Mouse (Mus musculus) limb, embryonic 14.5 days (tissue): Measurements from ENCODE around the gene Dffb. TPM values are rescaled to one million over a fixed set of nuclear protein-coding genes. Genes with fewer than 3 reads are reported as not detected.

ENCODE experiments used
- ATAC-seq: fragments of 200-750 bp; cut with Nextera tagmentation; 2 replicates; pipeline ENCODE4 v1.8.0; 2017; ENCODE audit warnings: low read depth, moderate number of reproducible peaks, moderate TSS enrichment; ENCODE audit not compliant: low FRiP score
- DNase-seq: peaks from one replicate; pipeline ENCODE4 v3.0.0-alpha.2; 2015; ENCODE audit warnings: low spot score
- H3K27ac ChIP-seq: fragments of 300-500 bp; sonication (generic); replicated peaks from 2 replicates; pipeline ENCODE4 v1.5.1; 2014; ENCODE audit warnings: low read depth, mild to moderate bottlenecking, low read length, moderate library complexity, mixed read lengths
- H3K27me3 ChIP-seq: fragments of 300-500 bp; sonication (generic); 2 replicates; pipeline ENCODE4 v1.6.1; 2014; ENCODE audit warnings: low read length, mixed read lengths; ENCODE audit not compliant: control insufficient read depth, insufficient read depth
- H3K36me3 ChIP-seq: fragments of 300-500 bp; sonication (generic); 2 replicates; pipeline ENCODE4 v1.6.1; 2014; ENCODE audit warnings: mild to moderate bottlenecking, low read length, moderate library complexity, mixed read lengths; ENCODE audit not compliant: control insufficient read depth, insufficient read depth
- H3K4me1 ChIP-seq: fragments of 300-500 bp; sonication (generic); 2 replicates; pipeline ENCODE4 v1.6.1; 2014; ENCODE audit warnings: antibody characterized with exemption, low read length, mixed read lengths; ENCODE audit not compliant: control insufficient read depth, insufficient read depth
- H3K4me2 ChIP-seq: fragments of 300-500 bp; sonication (generic); replicated peaks from 2 replicates; pipeline ENCODE4 v1.6.1; 2014; ENCODE audit warnings: low read depth, mild to moderate bottlenecking, low read length, moderate library complexity; ENCODE audit not compliant: severe bottlenecking
- H3K4me3 ChIP-seq: fragments of 300-500 bp; sonication (generic); replicated peaks from 2 replicates; pipeline ENCODE4 v1.5.1; 2014; ENCODE audit warnings: low read length
- H3K9ac ChIP-seq: fragments of 300-500 bp; sonication (generic); 2 replicates; pipeline ENCODE4 v1.6.1; 2014; ENCODE audit warnings: mild to moderate bottlenecking, low read depth, low read length, moderate library complexity; ENCODE audit not compliant: severe bottlenecking
- H3K9me3 ChIP-seq: fragments of 300-500 bp; sonication (generic); 2 replicates; pipeline ENCODE4 v1.6.1; 2016; ENCODE audit warnings: low read length; ENCODE audit not compliant: control insufficient read depth
- POLR2A ChIP-seq: fragments of 200-500 bp; IDR thresholded peaks from 2 replicates; pipeline ENCODE4 v1.8.0; 2012; ENCODE audit warnings: inconsistent platforms, mild to moderate bottlenecking, moderate library complexity, borderline replicate concordance; ENCODE audit not compliant: insufficient read depth, insufficient read length; ENCODE audit errors: extremely low read depth
- WGBS: fragments of 180-500 bp; shearing (Covaris S2); extraction: QIAGEN DNeasy Blood & Tissue Kit; methylation state at CpG from one replicate; pipeline ENCODE4 v1.1.7; 2014; 5-methylcytosine and 5-hydroxymethylcytosine counted together
- polyA plus RNA-seq, 2 experiments: library from polyadenylated mRNA; depleted of rRNA in 1 of 2; stranded (reverse) in 1 of 2; unstranded in 1 of 2; fragments of >200 nt; fragmentation: Nextera tagmentation in 1 of 2; extraction: Ambion mirVana in 1 of 2; gene quantifications; 2 replicates each; pipeline versions ENCODE4 v1.2.1 to v1.2.3; 2012 to 2014

Gene Dffb
- polyA plus RNA-seq (2012; rRNA removed), result 28.8 and 39.6 TPM in 2 replicates
- 10.5 and 12.0 TPM in 2 replicates for polyA plus RNA-seq (2014; fragmentation: Nextera tagmentation; extraction: Ambion mirVana)

DNA sequence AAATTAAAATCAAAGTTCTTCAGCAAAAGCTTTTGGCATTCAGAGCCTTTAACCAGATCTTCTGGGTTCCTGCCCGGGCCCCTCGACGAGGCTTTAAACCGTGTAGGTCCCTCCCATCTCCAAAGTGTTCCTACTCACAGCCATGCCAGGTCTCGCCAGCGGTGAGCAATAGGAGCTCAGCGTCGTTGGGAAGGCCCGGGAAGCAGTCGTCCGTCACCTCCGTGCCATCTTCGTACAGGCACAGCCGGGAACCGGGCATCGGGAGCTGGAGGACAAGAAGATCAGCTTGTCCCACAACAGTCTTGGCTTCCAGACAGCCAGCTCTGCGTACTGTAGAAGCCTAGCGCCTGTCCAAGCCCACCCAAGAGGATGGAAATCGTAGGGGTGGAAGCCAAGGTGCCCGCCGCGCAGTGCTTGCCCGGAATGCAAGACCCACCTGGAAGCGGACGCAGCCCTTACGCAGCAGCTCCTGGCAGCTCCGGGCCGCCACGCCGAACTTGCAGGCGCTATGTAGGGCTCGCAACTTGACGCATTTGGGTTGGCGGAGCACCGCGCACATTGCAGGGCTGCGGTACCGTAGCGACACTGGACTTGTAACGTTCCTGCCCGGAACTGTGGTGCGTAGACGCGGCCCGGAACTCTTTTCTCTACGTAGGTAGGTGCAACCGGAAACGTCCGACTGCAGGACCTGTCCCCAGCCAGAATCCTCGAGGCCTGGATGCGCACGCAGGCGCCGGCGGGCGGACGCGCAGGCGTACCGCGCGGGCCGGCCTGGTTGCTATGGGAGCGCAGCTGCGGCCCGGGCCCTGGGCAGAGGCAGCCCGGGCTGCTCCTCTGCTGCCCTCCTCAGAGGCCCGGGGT is at the start of gene Dffb, which contains the start of gene Cep104:
TSS of gene Dffb (minus strand) at position 696 of the 861 bp plus-strand sequence.
TSS of gene Cep104 (plus strand) at position 764 of the 861 bp plus-strand sequence.
- peak within 1 kb of the TSS; percentile 97 for H3K4me3 ChIP-seq
- peak; percentile 97 for ATAC-seq
- peak within 1 kb of the TSS; percentile 90 for H3K4me2 ChIP-seq

DNA sequence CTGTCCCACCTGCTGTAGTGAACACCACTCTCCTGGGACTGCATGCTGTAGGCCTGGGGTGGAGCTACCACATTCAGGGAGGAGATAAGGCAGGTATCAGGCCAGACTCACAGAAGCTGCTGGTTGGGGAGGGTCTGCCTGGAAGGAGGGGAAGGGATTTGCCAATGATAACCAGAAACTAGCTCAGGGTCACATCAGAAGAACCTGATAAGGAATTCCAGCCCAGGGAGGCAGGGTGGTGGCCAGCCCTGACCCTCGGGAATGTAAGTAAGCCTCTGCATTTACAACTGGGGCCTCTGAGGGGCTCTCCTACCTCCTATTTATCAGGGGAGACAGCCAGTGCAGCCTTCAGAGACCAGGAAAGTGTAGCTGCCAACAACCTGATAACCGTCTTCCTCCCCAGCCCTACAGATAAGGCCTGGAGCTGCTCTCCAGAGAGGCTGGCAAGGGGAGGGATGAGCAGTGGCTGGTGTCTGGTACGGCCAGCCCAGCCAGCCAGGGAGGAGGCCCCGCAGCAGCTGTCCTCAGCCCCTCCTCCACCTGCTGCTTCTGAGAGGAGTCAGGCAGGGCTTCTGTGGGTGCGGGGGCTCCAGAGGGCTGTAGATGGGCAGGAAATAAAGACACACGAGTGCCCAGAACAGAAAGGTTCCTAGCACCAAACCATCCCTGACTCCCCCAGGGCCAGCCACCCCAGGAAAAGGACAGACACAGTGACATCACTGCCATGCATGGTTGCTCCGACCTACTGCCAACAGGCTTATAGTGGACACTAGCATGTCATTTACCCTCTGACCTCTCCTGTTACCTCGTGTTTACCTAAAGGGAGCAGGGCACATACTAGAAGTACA is 49.1 kb upstream of the Dffb start:
- DNase-seq (no peak), ATAC-seq (peak; percentile 18; the same call in 1 of the 2 replicates)
- Histone ChIP-seq H3K4me1 (peaks cover 11% of the 10 kb centered on the region), H3K4me3 (no peak overlapping the region), H3K27me3 (peaks cover 33% of the 10 kb centered on the region), H3K27ac (no peak overlapping the region), H3K36me3 (peaks cover 36% of the 10 kb centered on the region), H3K4me2 (no peak overlapping the region), H3K9me3 (no peaks in the 10 kb centered on the region), H3K9ac (no peak overlapping the region)
- 21% methylated on average over 8 of the region's 8 CpGs for WGBS
- TF ChIP-seq POLR2A, result no peak

More for the DNA sequence above, at the start of gene Dffb, which contains the start of gene Cep104:
- Histone ChIP-seq H3K36me3 (peaks cover 28% of the 10 kb centered on the region), H3K9ac (peak within 1 kb of the TSS; percentile 84), H3K9me3 (no peaks in the 10 kb centered on the region), H3K27me3 (no peaks in the 10 kb centered on the region), H3K4me1 (peaks cover 8% of the 10 kb centered on the region), H3K27ac (peak within 1 kb of the TSS; percentile 55)
- TF ChIP-seq POLR2A, result peak; percentile 48; the same call in 1 of the 2 replicates
- DNase-seq, result peak; percentile 91
- WGBS, result 2% methylated on average over 63 of the region's 68 CpGs

DNA sequence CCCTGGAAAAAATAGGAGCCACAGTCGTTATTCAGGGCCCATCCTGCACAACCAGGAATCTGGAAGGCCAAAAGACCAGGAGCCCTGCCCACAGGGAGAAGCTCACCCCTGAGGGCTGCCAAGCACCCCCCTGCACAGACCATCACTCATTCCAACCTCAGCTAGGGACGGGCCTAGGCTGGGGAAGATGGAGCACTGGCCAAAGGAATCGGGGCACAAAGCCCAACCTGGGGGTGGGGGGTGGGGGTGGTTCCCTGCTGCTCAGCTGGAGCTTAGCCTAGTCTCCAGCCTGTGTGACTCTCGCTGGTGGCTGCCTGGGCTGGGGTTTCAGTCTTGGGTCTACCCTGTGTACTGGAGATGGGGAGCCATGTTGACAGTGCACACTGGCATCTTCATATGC is 47.9 kb upstream of the Dffb start:
- H3K9me3 ChIP-seq, result no peaks in the 10 kb centered on the region
- no peak for TF ChIP-seq POLR2A
- H3K4me2 ChIP-seq, result no peak overlapping the region
- H3K4me1 ChIP-seq, result peaks cover 11% of the 10 kb centered on the region
- H3K4me3 ChIP-seq, result no peak overlapping the region
- H3K36me3 ChIP-seq, result peaks cover 48% of the 10 kb centered on the region
- DNase-seq (no peak), ATAC-seq (no peak)
- H3K27ac ChIP-seq, result no peak overlapping the region
- no peak overlapping the region for H3K9ac ChIP-seq
- 34% methylated on average over 4 of the region's 4 CpGs for WGBS
- H3K27me3 ChIP-seq, result peaks cover 33% of the 10 kb centered on the region

DNA sequence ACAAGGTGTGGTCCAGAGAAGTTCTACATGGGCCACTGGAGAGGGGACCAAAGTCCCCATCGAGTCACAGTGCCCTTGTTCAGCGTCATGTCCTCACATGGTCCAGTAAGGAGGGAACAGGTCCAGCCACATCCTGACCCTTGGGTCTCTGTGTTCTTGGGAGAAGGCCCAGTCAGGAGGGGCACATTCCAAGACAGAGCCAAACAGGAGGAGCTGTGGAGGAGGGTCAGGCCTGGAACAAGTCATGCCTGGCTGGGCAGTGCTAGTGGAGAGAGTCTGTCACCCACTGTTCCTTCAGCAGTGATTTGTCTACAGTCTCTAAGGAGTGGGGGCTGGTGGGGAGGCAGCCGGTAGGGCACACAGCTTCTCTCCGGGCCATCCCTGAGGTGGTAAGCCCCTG is 47.5 kb upstream of the Dffb start:
- DNase-seq (no peak), ATAC-seq (no peak)
- Histone ChIP-seq H3K27me3 (peaks cover 31% of the 10 kb centered on the region), H3K4me2 (no peak overlapping the region), H3K4me1 (peaks cover 11% of the 10 kb centered on the region), H3K9me3 (no peaks in the 10 kb centered on the region), H3K36me3 (peaks cover 50% of the 10 kb centered on the region), H3K9ac (no peak overlapping the region), H3K4me3 (no peak overlapping the region), H3K27ac (no peak overlapping the region)
- WGBS, result 80% methylated on average over 4 of the region's 4 CpGs
- TF ChIP-seq POLR2A, result no peak

DNA sequence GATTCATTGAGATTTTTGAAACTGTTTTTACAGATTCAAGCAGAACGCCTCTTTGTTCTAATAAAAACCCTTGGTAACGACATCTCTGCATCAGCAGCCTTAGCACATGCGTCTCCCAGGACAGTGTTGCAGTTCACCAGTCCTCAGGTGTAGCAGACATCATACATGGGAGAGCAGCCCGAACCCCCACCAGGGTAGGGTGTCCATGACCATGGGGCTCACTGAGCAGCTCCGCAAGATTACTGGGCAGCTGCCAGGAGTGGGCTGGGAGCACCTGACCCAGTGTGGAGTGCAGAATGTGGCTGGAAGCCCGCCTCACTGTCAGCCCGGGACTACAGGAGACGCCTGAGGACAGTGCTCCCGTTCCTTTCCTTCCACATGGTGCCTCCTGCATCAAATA is 46.5 kb upstream of the Dffb start:
- no peak overlapping the region for H3K4me3 ChIP-seq
- no peak overlapping the region for H3K9ac ChIP-seq
- no peak for DNase-seq
- no peak for ATAC-seq
- no peak overlapping the region for H3K27ac ChIP-seq
- no peaks in the 10 kb centered on the region for H3K9me3 ChIP-seq
- H3K4me2 ChIP-seq, result no peak overlapping the region
- peaks cover 60% of the 10 kb centered on the region for H3K36me3 ChIP-seq
- H3K4me1 ChIP-seq, result peaks cover 10% of the 10 kb centered on the region
- 83% methylated on average over 9 of the region's 9 CpGs for WGBS
- H3K27me3 ChIP-seq, result peaks cover 22% of the 10 kb centered on the region
- TF ChIP-seq POLR2A, result no peak
